Mouse (Mus musculus) forebrain, postnatal 0 days (tissue): ENCODE data around the gene Bmpr1b. TPM values are rescaled to one million over a fixed set of nuclear protein-coding genes. Genes with fewer than 3 reads are reported as not detected.

Experiments
- ATAC-seq: fragments of 200-750 bp; cut with Nextera tagmentation; 2 replicates; pipeline ENCODE4 v1.8.0; 2017; ENCODE audit warnings: mild to moderate bottlenecking, moderate library complexity
- DNase-seq: peaks from one replicate; pipeline ENCODE4 v3.0.0-alpha.2; 2015
- H3K27ac ChIP-seq: fragments of 300-500 bp; sonication (generic); 2 replicates; pipeline ENCODE4 v1.5.1; 2014; ENCODE audit warnings: low read depth, mild to moderate bottlenecking, antibody characterized with exemption, low read length, moderate library complexity, mixed read lengths
- H3K27me3 ChIP-seq: fragments of 300-500 bp; sonication (generic); 2 replicates; pipeline ENCODE4 v1.6.1; 2014; ENCODE audit warnings: mild to moderate bottlenecking, low read length, mixed read lengths; ENCODE audit not compliant: insufficient read depth
- H3K36me3 ChIP-seq: fragments of 300-500 bp; sonication (generic); 2 replicates; pipeline ENCODE4 v1.6.1; 2014; ENCODE audit warnings: mild to moderate bottlenecking, moderate library complexity; ENCODE audit not compliant: insufficient read depth
- H3K4me1 ChIP-seq: fragments of 300-500 bp; sonication (generic); 2 replicates; pipeline ENCODE4 v1.6.1; 2014; ENCODE audit warnings: antibody characterized with exemption; ENCODE audit not compliant: insufficient read depth
- H3K4me2 ChIP-seq: fragments of 300-500 bp; sonication (generic); 2 replicates; pipeline ENCODE4 v1.6.1; 2014; ENCODE audit warnings: low read depth, mild to moderate bottlenecking, moderate library complexity
- H3K4me3 ChIP-seq: fragments of 300-500 bp; sonication (generic); 2 replicates; pipeline ENCODE4 v1.5.1; 2014; ENCODE audit warnings: low read depth, low read length, mixed read lengths
- H3K9ac ChIP-seq: fragments of 300-500 bp; sonication (generic); 2 replicates; pipeline ENCODE4 v1.6.1; 2014; ENCODE audit warnings: mild to moderate bottlenecking
- H3K9me3 ChIP-seq: fragments of 300-500 bp; sonication (generic); 2 replicates; pipeline ENCODE4 v1.6.1; 2016; ENCODE audit warnings: low read length
- CTCF ChIP-seq: sonication (generic); IDR thresholded peaks from 2 replicates; pipeline ENCODE4 v1.5.1; 2016; ENCODE audit warnings: antibody characterized with exemption, control low read depth, low read depth
- WGBS: fragments of 180-500 bp; shearing (Covaris S2); extraction: QIAGEN DNeasy Blood & Tissue Kit; methylation state at CpG from one replicate; pipeline ENCODE4 v1.1.7; 2014; 5-methylcytosine and 5-hydroxymethylcytosine counted together
- polyA plus RNA-seq: library from polyadenylated mRNA; unstranded; fragments of >200 nt; fragmentation: Nextera tagmentation; extraction: Ambion mirVana; gene quantifications from 2 replicates; pipeline ENCODE4 v1.2.1, GENCODE M21; 2015
- total RNA-seq: library from RNA; depleted of rRNA; stranded (reverse); fragments of >200 nt; gene quantifications from 2 replicates; pipeline ENCODE4 v1.2.3, GENCODE M21; 2014

Gene Bmpr1b
- total and polyA plus RNA-seq, 2 experiments from 2014 or later, result 3.0 to 7.4 TPM

DNA sequence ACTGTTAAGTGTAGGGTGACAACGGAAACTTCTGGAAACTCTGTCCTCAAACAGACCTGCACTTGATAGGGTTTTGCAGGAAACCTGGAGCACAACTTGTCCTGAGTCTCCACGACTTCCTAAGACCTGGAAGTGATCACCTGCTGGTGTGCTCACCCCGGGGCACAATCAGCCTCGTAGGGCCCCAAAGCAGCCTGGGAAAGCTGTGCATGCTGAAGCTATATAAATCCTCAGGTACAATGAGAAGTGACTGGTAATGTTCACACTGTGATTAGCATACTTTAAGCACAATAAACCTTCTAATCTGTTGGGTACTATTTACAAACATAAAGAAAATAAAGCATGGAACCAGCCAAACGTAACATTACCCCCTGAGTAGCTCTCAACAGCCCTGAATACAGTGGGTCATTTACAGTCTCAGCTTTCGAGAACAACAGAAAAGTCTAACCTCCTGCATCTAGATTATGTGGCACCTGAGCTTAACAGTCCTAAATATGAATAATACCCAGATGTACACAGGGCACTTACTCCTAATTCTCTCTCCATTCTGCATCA lies 54.4 kb downstream of the Bmpr1b start:
- no peaks in the 10 kb centered on the region for H3K4me1 ChIP-seq
- no peak overlapping the region for H3K27ac ChIP-seq
- H3K4me2 ChIP-seq, result no peak overlapping the region
- no peak overlapping the region for H3K4me3 ChIP-seq
- DNase-seq, result no peak
- 49% methylated on average over 6 of the region's 6 CpGs for WGBS
- no peak for ATAC-seq
- TF ChIP-seq CTCF, result no peak
- no peak overlapping the region for H3K9ac ChIP-seq
- H3K27me3 ChIP-seq, result no peaks in the 10 kb centered on the region
- no peaks in the 10 kb centered on the region for H3K9me3 ChIP-seq
- H3K36me3 ChIP-seq, result no peaks in the 10 kb centered on the region

GRCm38 (mm10) chr3:142114190-142114589 lies 55.0 kb downstream of the Bmpr1b start:
- no peak for ATAC-seq
- no peak for DNase-seq
- 55% methylated on average over 3 of the region's 3 CpGs for WGBS
- Histone ChIP-seq H3K27me3 (no peaks in the 10 kb centered on the region), H3K4me1 (no peaks in the 10 kb centered on the region), H3K4me2 (no peak overlapping the region), H3K9me3 (no peaks in the 10 kb centered on the region), H3K4me3 (no peak overlapping the region), H3K27ac (no peak overlapping the region), H3K36me3 (no peaks in the 10 kb centered on the region), H3K9ac (no peak overlapping the region)
- TF ChIP-seq CTCF, result no peak

DNA sequence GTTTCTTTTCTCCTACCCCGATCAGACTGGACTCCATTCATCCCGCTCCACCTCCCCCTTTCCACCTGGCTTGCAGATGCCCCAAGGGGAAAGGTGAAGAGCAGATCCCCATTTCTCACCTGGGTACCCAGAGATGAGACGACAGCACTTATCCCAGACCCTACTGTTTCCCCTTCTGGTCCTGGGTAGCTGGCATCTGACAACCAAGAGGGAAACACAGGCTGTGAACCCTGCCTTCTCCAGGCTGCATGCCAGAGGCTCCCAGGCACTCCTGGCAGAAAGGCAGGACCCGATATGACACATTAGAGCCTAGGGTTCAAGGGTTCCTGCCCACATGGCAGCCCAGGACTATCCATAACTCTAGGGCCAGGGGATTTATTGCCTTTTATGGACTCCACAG lies 56.0 kb downstream of the Bmpr1b start:
- no peaks in the 10 kb centered on the region for H3K9me3 ChIP-seq
- no peak overlapping the region for H3K27ac ChIP-seq
- H3K4me1 ChIP-seq, result no peaks in the 10 kb centered on the region
- no peaks in the 10 kb centered on the region for H3K27me3 ChIP-seq
- H3K36me3 ChIP-seq, result no peaks in the 10 kb centered on the region
- H3K4me3 ChIP-seq, result no peak overlapping the region
- DNase-seq, result no peak
- WGBS, result 78% methylated on average over 4 of the region's 4 CpGs
- no peak for TF ChIP-seq CTCF
- no peak for ATAC-seq
- no peak overlapping the region for H3K4me2 ChIP-seq
- H3K9ac ChIP-seq, result no peak overlapping the region

GRCm38 (mm10) chr3:142106227-142106626 lies 63.0 kb downstream of the Bmpr1b start:
- H3K4me3 ChIP-seq, result no peak overlapping the region
- no peaks in the 10 kb centered on the region for H3K27me3 ChIP-seq
- no peak overlapping the region for H3K27ac ChIP-seq
- WGBS, result 68% methylated on average over 6 of the region's 6 CpGs
- no peak overlapping the region for H3K4me2 ChIP-seq
- H3K4me1 ChIP-seq, result no peaks in the 10 kb centered on the region
- no peaks in the 10 kb centered on the region for H3K9me3 ChIP-seq
- no peak for DNase-seq
- ATAC-seq, result no peak; the same call in 1 of the 2 replicates
- no peak overlapping the region for H3K9ac ChIP-seq
- no peaks in the 10 kb centered on the region for H3K36me3 ChIP-seq
- TF ChIP-seq CTCF, result no peak

DNA sequence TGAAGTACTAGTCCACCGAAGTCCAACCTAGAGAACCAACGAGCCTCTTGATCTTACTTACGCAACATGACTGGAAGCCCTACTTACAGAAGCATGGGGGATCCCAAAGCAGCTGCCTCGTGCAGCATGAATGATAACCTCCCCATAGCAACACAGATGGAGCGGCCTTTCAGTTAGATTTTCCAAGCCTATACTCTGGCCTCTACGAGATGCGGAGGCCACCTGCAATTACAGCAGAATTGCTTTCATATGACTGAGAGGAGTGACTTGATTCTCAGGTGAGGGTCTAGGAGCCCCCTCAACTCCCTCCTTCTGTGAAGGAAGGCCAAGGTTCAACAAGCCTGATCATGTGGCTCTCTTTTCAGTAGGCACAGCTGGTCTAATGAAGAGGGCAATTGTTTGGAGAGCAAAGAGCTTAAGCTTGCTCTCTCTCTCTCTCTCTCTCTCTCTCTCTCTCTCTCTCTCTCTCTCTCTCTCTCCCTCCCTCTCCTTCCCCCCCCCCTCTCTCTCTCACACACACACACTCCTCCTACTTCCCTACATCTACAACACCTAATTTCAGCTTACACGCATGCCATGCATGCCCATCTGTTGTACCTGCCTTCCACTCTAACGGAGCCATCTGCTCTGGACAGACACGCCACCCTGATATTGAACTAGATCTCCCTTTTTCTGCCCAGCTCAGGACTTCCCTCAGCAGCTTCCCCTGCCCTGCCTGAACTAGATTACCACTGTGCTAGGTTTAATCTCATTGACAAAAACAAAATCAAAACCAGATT lies 65.0 kb downstream of the Bmpr1b start:
- no peak for DNase-seq
- Histone ChIP-seq H3K4me2 (no peak overlapping the region), H3K9me3 (no peaks in the 10 kb centered on the region), H3K4me3 (no peak overlapping the region), H3K9ac (no peak overlapping the region), H3K4me1 (no peaks in the 10 kb centered on the region), H3K27me3 (no peaks in the 10 kb centered on the region), H3K27ac (no peak overlapping the region), H3K36me3 (no peaks in the 10 kb centered on the region)
- no peak for TF ChIP-seq CTCF
- no peak for ATAC-seq
- WGBS, result 86% methylated on average over 10 of the region's 10 CpGs

DNA sequence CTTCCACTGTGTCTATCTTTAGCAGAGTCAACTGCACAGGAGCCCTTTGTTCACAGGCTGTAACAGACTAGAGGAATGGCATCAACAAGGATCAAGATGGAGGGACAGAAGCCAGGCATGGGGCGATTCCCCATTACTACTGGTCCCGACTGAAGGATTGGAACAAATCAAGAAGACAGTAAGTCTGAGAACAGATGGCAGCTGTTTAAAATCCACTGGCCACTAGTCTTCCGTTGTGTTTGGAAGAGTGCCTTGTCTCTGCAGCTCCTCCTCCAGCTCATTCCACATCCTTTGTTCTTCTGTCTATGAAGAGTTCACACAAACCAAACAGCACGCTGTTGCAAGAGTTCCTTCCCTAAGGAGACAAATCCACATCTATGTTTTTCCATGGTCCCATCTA lies 65.6 kb downstream of the Bmpr1b start:
- no peak for DNase-seq

GRCm38 (mm10) chr3:142099151-142099550 lies 70.1 kb downstream of the Bmpr1b start:
- DNase-seq (no peak), ATAC-seq (no peak)
- Histone ChIP-seq H3K4me2 (no peak overlapping the region), H3K27me3 (no peaks in the 10 kb centered on the region), H3K36me3 (no peaks in the 10 kb centered on the region), H3K4me3 (no peak overlapping the region), H3K9me3 (no peaks in the 10 kb centered on the region), H3K9ac (no peak overlapping the region), H3K27ac (no peak overlapping the region), H3K4me1 (no peaks in the 10 kb centered on the region)
- 77% methylated on average over 2 of the region's 2 CpGs for WGBS
- TF ChIP-seq CTCF, result no peak

More for the DNA sequence above, 65.6 kb downstream of the Bmpr1b start:
- no peak overlapping the region for H3K4me2 ChIP-seq
- H3K4me1 ChIP-seq, result no peaks in the 10 kb centered on the region
- no peaks in the 10 kb centered on the region for H3K9me3 ChIP-seq
- no peak for TF ChIP-seq CTCF
- WGBS, result 83% methylated on average over 4 of the region's 4 CpGs
- no peak for ATAC-seq
- H3K36me3 ChIP-seq, result no peaks in the 10 kb centered on the region
- no peaks in the 10 kb centered on the region for H3K27me3 ChIP-seq
- no peak overlapping the region for H3K27ac ChIP-seq
- H3K4me3 ChIP-seq, result no peak overlapping the region
- H3K9ac ChIP-seq, result no peak overlapping the region
